Mouse (Mus musculus) brown adipose tissue, adult 24 weeks (tissue): Measurements from ENCODE around the gene Sel1l3. TPM values are rescaled to one million over a fixed set of nuclear protein-coding genes. Genes with fewer than 3 reads are reported as not detected.

Experiments
- H3K27ac ChIP-seq: fragments of 200-500 bp; replicated peaks from 2 replicates; pipeline ENCODE4 v1.5.1; 2012; ENCODE audit warnings: low read depth, mild to moderate bottlenecking, low read length
- H3K4me1 ChIP-seq: fragments of 200-500 bp; 2 replicates; pipeline ENCODE4 v1.6.1; 2012; ENCODE audit warnings: low read length, mixed read lengths; ENCODE audit not compliant: control insufficient read depth, insufficient read depth, insufficient read length
- H3K4me3 ChIP-seq: fragments of 200-500 bp; 2 replicates; pipeline ENCODE4 v1.5.1; 2012; ENCODE audit warnings: low read depth, mild to moderate bottlenecking, low read length, moderate library complexity; ENCODE audit not compliant: insufficient read depth
- polyA plus RNA-seq: library from polyadenylated mRNA; stranded (reverse); fragments of >200 nt; gene quantifications from 2 replicates; pipeline ENCODE4 v1.2.4, GENCODE M21; 2012; ENCODE audit not compliant: missing spikeins, insufficient read depth, insufficient read length

Gene Sel1l3
- polyA plus RNA-seq, 1 experiment, result 0.48 TPM

DNA sequence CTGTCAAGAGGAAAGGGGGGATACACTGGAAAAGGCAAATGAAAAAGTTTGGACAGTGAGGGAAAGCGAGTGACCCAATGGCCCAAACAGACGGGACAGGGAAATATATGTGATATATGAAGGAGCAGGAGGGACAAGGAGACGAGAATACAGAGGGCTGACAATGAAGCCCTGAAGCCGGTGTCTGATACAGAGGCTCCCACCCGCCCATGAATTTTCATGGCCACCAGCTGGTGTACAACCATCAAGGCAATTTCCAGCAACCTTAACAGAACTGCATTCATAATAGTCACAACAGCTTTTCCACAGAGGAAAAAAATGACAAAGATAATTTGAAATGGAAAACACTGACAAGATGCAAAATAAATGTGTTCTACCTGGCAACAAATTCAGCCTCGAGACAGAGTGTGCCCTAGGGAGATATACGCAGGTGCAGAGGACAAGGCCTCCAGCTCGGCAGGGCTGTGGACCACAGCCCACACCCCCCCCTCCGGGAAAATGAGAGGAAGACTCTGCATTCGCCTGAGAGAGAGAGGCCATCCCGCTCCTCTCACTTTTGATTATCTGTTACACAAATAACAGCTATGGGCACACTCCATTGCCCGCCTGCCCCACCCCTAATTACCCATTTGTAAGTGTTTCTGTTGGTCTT is 99.0 kb downstream of the Sel1l3 start:
- no peak overlapping the region for H3K27ac ChIP-seq
- no peaks in the 10 kb centered on the region for H3K4me1 ChIP-seq
- no peak overlapping the region for H3K4me3 ChIP-seq

DNA sequence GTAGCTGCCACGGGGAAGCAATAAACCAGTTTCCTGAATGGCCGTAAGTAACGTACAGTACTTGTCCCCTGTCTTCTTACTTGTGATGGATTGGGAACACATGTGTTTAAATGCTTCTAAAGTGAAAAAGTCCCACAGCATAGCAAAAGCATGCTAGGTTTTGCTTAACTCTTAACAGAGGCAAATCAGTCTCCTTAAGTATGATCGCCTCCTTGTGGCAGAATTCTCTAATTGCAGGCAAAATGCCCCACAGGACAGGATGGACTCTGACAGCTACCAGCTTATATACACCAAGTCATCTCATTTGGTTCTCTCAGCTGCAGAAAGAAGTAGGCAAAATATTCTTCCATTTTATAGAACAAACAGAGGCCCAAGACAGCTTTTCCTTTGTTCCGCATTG is 100.8 kb downstream of the Sel1l3 start:
- Histone ChIP-seq H3K4me1 (no peaks in the 10 kb centered on the region), H3K4me3 (no peak overlapping the region), H3K27ac (no peak overlapping the region)

- Histone ChIP-seq H3K27ac (no peak overlapping the region), H3K4me3 (no peak overlapping the region), H3K4me1 (no peaks in the 10 kb centered on the region)
These were observed 102.7 kb downstream of the Sel1l3 start for GRCm38 (mm10) chr5:53111036-53111435.

- Histone ChIP-seq H3K4me1 (no peaks in the 10 kb centered on the region), H3K27ac (no peak overlapping the region), H3K4me3 (no peak overlapping the region)
These were observed 103.5 kb downstream of the Sel1l3 start for GRCm38 (mm10) chr5:53110225-53110624.

GRCm38 (mm10) chr5:53108668-53109067 is 105.1 kb downstream of the Sel1l3 start:
- Histone ChIP-seq H3K27ac (no peak overlapping the region), H3K4me1 (no peaks in the 10 kb centered on the region), H3K4me3 (no peak overlapping the region)

GRCm38 (mm10) chr5:53108026-53108425 is 105.7 kb downstream of the Sel1l3 start:
- Histone ChIP-seq H3K27ac (no peak overlapping the region), H3K4me1 (no peaks in the 10 kb centered on the region), H3K4me3 (no peak overlapping the region)

DNA sequence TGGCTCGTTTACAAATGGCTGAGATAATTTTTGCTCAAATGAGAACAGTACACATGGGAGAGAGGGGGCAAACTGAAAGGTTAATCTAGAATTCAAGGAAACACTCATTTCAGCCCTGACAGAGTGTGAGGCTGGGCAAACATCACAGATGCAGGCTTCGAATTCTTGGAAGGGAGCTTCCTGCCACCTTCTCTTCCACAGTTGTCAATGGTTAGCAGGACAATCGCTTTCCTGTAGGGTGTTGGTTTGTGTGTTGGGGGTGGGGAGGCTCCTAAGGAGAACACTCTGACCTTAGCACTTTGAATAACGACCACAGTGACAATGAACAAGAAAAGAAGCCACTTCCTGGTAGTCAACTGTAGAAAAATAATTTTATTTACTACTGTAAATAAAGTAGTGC is 107.0 kb downstream of the Sel1l3 start:
- Histone ChIP-seq H3K27ac (no peak overlapping the region), H3K4me3 (no peak overlapping the region), H3K4me1 (no peaks in the 10 kb centered on the region)

DNA sequence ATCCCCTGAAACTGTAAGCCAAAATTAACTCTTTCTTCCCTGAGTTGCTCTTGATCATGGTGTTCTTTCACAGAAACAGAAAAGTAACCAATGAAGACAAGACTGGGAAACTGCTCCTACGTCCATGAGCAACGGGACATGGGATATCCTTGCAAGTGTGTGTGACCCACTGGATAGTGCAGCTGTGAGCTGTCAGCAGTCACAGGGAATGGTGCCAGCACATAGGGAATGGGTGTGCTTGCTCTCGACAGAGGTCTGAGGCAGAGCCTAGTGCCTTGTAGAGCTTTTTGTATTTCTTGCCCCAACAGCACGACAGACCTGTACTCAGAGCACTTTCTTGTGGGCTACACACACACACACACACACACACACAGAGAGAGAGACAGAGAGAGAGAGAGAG is 107.6 kb downstream of the Sel1l3 start:
- Histone ChIP-seq H3K4me3 (no peak overlapping the region), H3K27ac (no peak overlapping the region), H3K4me1 (no peaks in the 10 kb centered on the region)

DNA sequence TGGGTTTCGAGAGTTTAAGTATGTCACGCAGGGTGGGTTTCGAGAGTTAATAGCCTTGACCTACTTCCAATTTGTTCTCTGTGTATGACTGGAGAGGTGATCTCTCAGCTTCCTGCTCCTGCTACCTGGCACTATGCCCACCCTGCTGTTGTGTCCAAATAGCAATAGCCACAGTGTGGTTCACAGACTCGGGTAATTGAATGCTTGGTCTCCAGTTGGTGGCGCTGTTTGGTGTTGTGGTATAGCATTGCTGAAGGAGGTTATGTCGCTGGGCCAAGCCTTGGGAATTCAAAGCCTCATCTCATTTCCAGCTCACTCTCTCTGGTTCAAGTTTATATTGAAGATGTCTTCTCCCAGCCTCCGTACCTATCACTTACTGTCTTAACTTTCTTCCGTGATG is 108.0 kb downstream of the Sel1l3 start:
- H3K27ac ChIP-seq, result no peak overlapping the region
- H3K4me1 ChIP-seq, result no peaks in the 10 kb centered on the region

GRCm38 (mm10) chr5:53104177-53104855 is 109.4 kb downstream of the Sel1l3 start:
- Histone ChIP-seq H3K4me3 (no peak overlapping the region), H3K4me1 (no peaks in the 10 kb centered on the region), H3K27ac (no peak overlapping the region)

More for the DNA sequence above, 108.0 kb downstream of the Sel1l3 start:
- H3K4me3 ChIP-seq, result no peak overlapping the region

DNA sequence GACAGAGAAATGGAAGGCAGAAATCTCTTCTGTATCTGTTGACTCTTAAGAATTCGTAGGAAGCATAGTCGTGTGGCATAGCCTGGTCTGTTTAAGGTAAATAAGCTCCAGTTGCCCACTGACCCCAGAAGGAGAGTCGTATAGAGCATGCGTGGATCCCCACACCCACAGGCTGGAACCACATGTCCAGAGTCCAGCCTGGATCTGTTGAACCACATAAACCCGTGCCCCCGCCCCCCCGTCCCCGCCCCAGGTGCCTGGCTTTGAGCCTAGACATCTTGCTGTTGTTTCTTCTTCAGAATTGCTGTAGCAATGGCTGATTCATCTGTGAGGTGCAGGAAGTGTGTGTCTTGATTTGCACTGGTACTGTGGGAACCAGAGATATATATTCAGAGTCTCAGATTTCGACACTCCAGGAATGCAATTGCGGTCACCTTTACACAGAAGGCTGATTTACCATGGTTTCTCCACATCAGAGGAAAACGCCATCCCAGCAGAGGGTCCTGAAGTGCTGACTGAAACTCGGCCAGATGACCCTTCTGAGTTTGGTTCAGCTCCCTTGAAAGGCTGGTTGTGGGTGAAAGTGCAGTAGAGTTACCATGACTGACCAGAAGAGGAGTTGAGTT is 111.8 kb downstream of the Sel1l3 start:
- no peaks in the 10 kb centered on the region for H3K4me1 ChIP-seq
- no peak overlapping the region for H3K27ac ChIP-seq
- no peak overlapping the region for H3K4me3 ChIP-seq

DNA sequence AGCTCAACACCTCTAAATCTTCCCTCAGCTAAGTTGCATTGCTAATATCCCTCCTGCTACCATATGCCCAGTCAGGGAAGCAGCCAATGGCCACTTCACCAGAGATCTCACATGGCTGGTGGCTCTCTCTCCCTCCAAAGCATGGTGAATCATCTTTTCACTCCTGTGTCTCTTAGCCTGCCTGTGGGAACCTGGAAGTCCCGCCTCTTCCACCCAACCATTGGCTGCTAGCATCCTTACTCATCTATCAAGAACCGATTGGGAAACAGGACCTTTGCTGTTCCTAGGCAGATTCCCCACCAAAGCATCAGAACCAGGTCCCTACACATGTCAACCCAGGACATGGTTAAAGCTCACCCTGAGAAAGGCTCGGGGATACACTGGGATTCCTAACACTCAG is 122.4 kb downstream of the Sel1l3 start:
- Histone ChIP-seq H3K4me3 (no peak overlapping the region), H3K27ac (no peak overlapping the region), H3K4me1 (no peaks in the 10 kb centered on the region)

DNA sequence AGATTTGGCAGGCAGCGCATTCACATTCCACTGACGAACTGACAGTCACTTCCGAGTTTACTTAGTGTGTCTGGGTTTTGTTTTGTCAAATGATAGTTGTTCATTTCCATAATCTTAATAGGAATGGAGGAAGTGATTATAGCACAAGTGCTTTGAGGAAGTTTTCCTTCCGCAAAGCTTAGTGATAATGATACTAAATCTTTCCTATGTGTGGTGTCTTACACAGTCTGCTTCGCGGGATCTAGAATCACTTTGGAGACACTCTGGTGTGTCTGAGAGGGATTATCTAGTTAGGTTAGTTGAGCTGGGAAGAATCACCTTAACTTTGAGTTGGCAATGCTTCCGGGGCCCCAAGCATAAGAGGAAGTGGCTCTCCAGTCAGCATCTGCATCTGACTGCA is 126.3 kb downstream of the Sel1l3 start:
- H3K4me1 ChIP-seq, result no peaks in the 10 kb centered on the region
- H3K4me3 ChIP-seq, result no peak overlapping the region
- no peak overlapping the region for H3K27ac ChIP-seq

GRCm38 (mm10) chr5:53078453-53078852 is 135.3 kb downstream of the Sel1l3 start:
- Histone ChIP-seq H3K4me3 (no peak overlapping the region), H3K27ac (no peak overlapping the region), H3K4me1 (no peaks in the 10 kb centered on the region)

DNA sequence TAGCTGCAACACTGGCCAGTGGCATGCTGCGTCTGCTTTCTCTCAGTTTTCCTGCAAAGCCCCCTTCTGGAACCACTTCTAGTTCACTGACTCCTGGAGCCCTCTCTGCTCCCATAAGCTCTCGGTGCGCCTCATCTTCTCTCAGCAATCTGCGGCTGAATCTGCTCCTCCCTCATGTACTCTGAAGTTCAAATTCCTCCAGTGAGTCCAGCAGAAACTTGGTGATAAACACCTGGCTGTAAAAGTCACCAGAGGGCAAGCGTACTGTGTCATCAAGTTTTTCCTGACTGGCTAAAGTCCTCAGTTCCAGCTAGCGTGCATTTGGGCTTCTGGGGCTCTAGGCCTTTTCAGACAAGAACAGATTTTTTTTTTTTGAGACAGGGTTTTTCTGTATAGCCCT is 139.2 kb downstream of the Sel1l3 start:
- Histone ChIP-seq H3K4me3 (no peak overlapping the region), H3K4me1 (no peaks in the 10 kb centered on the region), H3K27ac (no peak overlapping the region)
